Mouse (Mus musculus) bone marrow macrophage, adult 2 months (primary cell): ENCODE results near the gene Plcd1. TPM values are rescaled to one million over a fixed set of nuclear protein-coding genes. Genes with fewer than 3 reads are reported as not detected.

Source experiments
- H3K27ac ChIP-seq: 2 replicates; pipeline ENCODE4 v1.5.1; 2012; ENCODE audit warnings: low read depth, low read length; ENCODE audit not compliant: insufficient read depth
- H3K4me1 ChIP-seq: 2 replicates; pipeline ENCODE4 v1.6.1; 2012; ENCODE audit warnings: low read length; ENCODE audit not compliant: control insufficient read depth, insufficient read depth
- H3K4me3 ChIP-seq: 2 replicates; pipeline ENCODE4 v1.5.1; 2012; ENCODE audit warnings: mild to moderate bottlenecking, low read length, moderate library complexity; ENCODE audit not compliant: insufficient read depth
- CTCF ChIP-seq: IDR thresholded peaks from 2 replicates; pipeline ENCODE4 v1.5.1; 2012; ENCODE audit warnings: low read depth, mild to moderate bottlenecking, low read length, moderate library complexity
- POLR2A ChIP-seq: IDR thresholded peaks from 2 replicates; pipeline ENCODE4 v1.6.1; 2012; ENCODE audit warnings: mild to moderate bottlenecking, low read depth, low read length, borderline replicate concordance
- polyA plus RNA-seq: library from polyadenylated mRNA; stranded (reverse); fragments of >200 nt; gene quantifications from 2 replicates; pipeline ENCODE4 v1.2.4, GENCODE M21; 2012; ENCODE audit not compliant: missing spikeins, insufficient read depth, insufficient read length

The Plcd1 gene
- polyA plus RNA-seq, 1 experiment, result 1.7 TPM

- TF ChIP-seq POLR2A (no peak), CTCF (no peak)
- H3K4me1 ChIP-seq, result no peaks in the 10 kb centered on the region
- no peak overlapping the region for H3K27ac ChIP-seq
- H3K4me3 ChIP-seq, result no peak overlapping the region
Observed at GRCm38 (mm10) chr9:119110640-119111039, 17.3 kb upstream of the Plcd1 start.

DNA sequence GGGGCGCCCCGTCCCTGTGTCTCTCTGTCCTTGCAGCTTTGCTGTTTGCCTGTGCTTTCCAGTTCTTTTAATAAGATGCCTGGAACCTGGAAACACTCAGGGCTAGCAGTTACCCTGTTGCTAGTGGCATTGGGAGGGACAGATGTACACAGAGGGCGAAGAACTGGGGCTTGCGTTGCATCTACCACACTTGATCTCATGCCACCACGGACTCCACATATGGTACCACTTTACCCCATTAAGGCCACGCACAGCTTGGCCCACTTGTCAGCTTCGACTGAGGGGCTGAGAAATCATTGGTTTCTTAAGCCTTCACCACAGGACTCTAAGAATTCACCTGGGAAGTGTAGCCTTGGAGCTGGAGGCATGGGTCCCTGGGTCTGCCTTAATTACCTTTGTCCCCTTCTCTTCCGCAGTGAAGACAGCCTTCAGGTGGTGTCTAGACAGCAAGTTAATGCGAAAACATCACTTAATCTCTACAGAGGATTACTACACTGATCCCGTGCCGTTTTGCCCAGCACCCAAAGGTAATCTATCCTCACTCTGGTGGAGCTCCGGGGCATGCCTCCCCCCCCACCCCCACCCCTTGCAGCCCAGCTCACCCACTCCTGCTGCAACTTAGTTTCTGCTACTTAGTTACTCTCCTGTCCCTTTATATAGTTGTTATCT lies 16.5 kb upstream of the Plcd1 start:
- Histone ChIP-seq H3K27ac (no peak overlapping the region), H3K4me3 (no peak overlapping the region), H3K4me1 (no peaks in the 10 kb centered on the region)
- TF ChIP-seq POLR2A (no peak), CTCF (no peak)

- Histone ChIP-seq H3K27ac (no peak overlapping the region), H3K4me1 (peaks cover 3% of the 10 kb centered on the region), H3K4me3 (no peak overlapping the region)
- no peak for TF ChIP-seq POLR2A
- 0 out of 2 replicates have a peak, but pooled peaks have one; percentile 26 for TF ChIP-seq CTCF
Observed at GRCm38 (mm10) chr9:119107566-119107965, 14.3 kb upstream of the Plcd1 start.

DNA sequence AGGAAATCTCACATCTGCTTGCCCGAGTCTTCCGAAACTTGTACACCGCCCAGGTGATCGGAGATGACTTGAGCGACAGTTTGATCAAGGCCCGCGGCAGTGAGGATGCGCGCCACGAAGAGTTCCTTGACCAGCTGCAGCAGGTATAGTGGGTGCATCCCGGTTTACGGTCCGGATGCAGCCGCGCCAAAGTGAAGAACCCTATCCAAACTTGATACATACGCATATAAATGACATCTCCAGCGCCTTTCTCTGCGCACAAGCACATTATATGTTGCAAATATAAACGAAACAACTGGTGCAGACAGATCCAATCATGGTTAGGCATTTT lies 9.4 kb upstream of the Plcd1 start:
- Histone ChIP-seq H3K4me3 (peak overlapping the region; percentile 70), H3K27ac (no peak overlapping the region), H3K4me1 (peaks cover 3% of the 10 kb centered on the region)
- no peak for TF ChIP-seq POLR2A
- TF ChIP-seq CTCF, result no peak

- peaks cover 3% of the 10 kb centered on the region for H3K4me1 ChIP-seq
- no peak for TF ChIP-seq POLR2A
- no peak for TF ChIP-seq CTCF
- peak within 1 kb of the TSS; percentile 70 for H3K4me3 ChIP-seq
- H3K27ac ChIP-seq, result no peak within 1 kb of the TSS
Observed at GRCm38 (mm10) chr9:119101992-119102782, 8.9 kb upstream of the Plcd1 start, which contains the start of gene Dlec1. Gene Dlec1 (plus strand): TSS chr9:119102478.

- H3K4me1 ChIP-seq, result peaks cover 3% of the 10 kb centered on the region
- TF ChIP-seq CTCF (no peak), POLR2A (no peak)
- no peak overlapping the region for H3K27ac ChIP-seq
- H3K4me3 ChIP-seq, result no peak overlapping the region
Observed at GRCm38 (mm10) chr9:119100177-119100898, 7.0 kb upstream of the Plcd1 start.

DNA sequence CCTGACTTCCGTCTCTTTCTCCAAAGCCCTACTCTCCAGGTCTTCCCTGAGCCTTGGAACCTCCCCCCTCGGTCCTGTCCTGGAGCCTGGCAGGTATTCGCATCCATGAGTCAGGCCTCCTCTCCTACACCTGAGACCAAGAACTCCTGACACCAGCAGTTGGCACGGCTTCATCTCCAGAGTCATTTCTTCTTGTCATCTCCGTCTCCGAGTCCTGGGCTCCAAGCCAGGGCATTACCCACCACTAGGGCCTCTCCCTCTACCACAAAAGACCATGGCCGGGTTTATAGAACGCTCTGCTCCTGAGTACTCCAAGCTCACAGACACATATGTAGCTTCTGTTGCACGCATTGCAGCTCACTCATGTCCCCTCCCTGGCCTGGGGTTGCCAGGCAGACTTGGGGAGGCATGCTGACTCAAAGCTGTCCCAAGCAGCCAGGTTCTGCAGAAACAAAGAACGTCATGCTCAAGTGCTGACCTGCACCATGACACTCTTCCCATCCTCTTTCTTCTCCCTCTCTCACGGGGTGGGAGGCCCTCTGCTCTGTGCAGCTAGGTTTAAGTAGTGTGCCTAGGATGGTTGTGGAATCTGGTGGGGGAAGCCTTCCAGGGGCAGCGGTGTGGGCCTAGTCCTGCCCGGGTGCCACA lies 1.3 kb upstream of the Plcd1 start:
- TF ChIP-seq POLR2A (no peak), CTCF (no peak)
- Histone ChIP-seq H3K27ac (no peak overlapping the region), H3K4me1 (no peaks in the 10 kb centered on the region), H3K4me3 (no peak overlapping the region)

- Histone ChIP-seq H3K27ac (no peak overlapping the region), H3K4me3 (peak overlapping the region; percentile 56), H3K4me1 (peaks cover 2% of the 10 kb centered on the region; the same call in 1 of the 2 replicates)
- TF ChIP-seq CTCF, result no peak
- no peak for TF ChIP-seq POLR2A
Observed at GRCm38 (mm10) chr9:119092473-119093418, 556 bp downstream of the Plcd1 start.
